ENCODE assay signal across 10 mouse cellular contexts in the genomic region with DNA sequence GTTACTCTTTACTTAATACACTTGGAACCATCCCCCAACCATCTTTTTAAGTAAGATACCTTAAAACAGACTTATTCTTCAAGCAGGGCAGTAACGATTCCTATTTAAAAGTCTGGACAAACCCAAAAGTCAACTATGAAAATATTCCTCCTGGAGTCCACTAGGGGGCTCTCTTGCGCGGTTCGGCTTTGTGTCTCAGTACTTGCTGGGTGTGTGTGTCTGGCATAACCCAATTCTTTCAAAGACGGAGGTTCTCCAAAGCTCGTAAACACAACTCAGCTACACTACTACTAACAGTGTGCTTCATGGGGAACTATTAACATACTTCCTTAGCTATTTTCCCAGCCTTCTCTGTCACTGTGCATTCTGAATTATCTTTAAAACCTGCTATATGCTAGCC.
A peak's percentile ranks its signal among the peaks of the same experiment; 100 is the strongest.
DNase-seq lines count a peak whose midpoint lies in the region; ATAC-seq and TF ChIP-seq lines count a peak whose summit lies in the region.
"Had no signal": no experiment of that assay in that cellular context is flagged by ENCODE, and none has a peak within 500 bp of the region (broad histone marks: within the 10 kb centered on the region; RNA-seq: fewer than 3 reads in every experiment).

No protein-coding gene starts in this region.

- DNase-seq in heart, adult 18-20 months = peak; percentile 43 to 73
- DNase-seq in kidney, postnatal 4 days = peak; percentile 69 to 78
- DNase-seq in lung, postnatal 10 days = peak; percentile 73
- peak; percentile 42 for DNase-seq in skeletal muscle tissue, adult 2 months (ENCODE audit: low read depth, low spot score)

- no peaks in the 10 kb centered on the region for H3K9me3 ChIP-seq in heart, embryonic 12.5 days (replicated peaks)
- H3K9me3 ChIP-seq: limb, embryonic 15.5 days had no signal

- peak; percentile 53 for TF ChIP-seq CTCF in cortical plate, adult 2 months (IDR thresholded peaks at IDR 0.05; ENCODE audit: extremely low read depth, insufficient read depth, low read length)

- no peak overlapping the region for H3K27ac ChIP-seq in heart, embryonic 12.5 days (ENCODE audit: poor library complexity, severe bottlenecking)
- H3K27ac ChIP-seq in cortical plate, adult 2 months (ENCODE audit: insufficient read depth, low read length) = no peak overlapping the region
- H3K27ac ChIP-seq: limb, embryonic 15.5 days had no signal

- H3K4me3 ChIP-seq in heart, embryonic 12.5 days = no peak overlapping the region
- H3K4me3 ChIP-seq in cortical plate, adult 2 months (ENCODE audit: insufficient read depth, low read length) = no peak overlapping the region
- H3K4me3 ChIP-seq: limb, embryonic 15.5 days had no signal

- H3K9ac ChIP-seq in heart, embryonic 12.5 days = no peak overlapping the region
- H3K9ac ChIP-seq: limb, embryonic 15.5 days had no signal

- no peak overlapping the region for H3K4me2 ChIP-seq in heart, embryonic 12.5 days
- H3K4me2 ChIP-seq: limb, embryonic 15.5 days had no signal

- ATAC-seq in heart, embryonic 12.5 days (ENCODE audit: insufficient number of reproducible peaks, low FRiP score) = no peak
- ATAC-seq in activated CD4-positive, CD25-positive, alpha-beta regulatory T cell, adult 4 months = peak; percentile 82
- peak; percentile 56 for ATAC-seq in granulocyte monocyte progenitor cell, adult 5-6 weeks (replicated peaks; ENCODE audit: poor library complexity, severe bottlenecking)

- TF ChIP-seq POLR2A in cortical plate, adult 2 months (IDR thresholded peaks at IDR 0.05; ENCODE audit: extremely low read depth, insufficient read depth, low read length) = no peak

- peaks cover 3% of the 10 kb centered on the region; the same call in 1 of the 2 replicates for H3K4me1 ChIP-seq in heart, embryonic 12.5 days (replicated peaks)
- H3K4me1 ChIP-seq in cortical plate, adult 2 months (ENCODE audit: control insufficient read depth, insufficient read depth, low read length) = no peaks in the 10 kb centered on the region
- H3K4me1 ChIP-seq: limb, embryonic 15.5 days had no signal

- H3K36me3 ChIP-seq in heart, embryonic 12.5 days = peaks cover 28% of the 10 kb centered on the region
- H3K36me3 ChIP-seq: G1E; limb, embryonic 15.5 days had no signal

- WGBS in heart, embryonic 12.5 days = 35% methylated on average over 6 of the region's 6 CpGs

- H3K27me3 ChIP-seq in heart, embryonic 12.5 days (replicated peaks) = no peaks in the 10 kb centered on the region
- H3K27me3 ChIP-seq: limb, embryonic 15.5 days had no signal
